In the genomic region with DNA sequence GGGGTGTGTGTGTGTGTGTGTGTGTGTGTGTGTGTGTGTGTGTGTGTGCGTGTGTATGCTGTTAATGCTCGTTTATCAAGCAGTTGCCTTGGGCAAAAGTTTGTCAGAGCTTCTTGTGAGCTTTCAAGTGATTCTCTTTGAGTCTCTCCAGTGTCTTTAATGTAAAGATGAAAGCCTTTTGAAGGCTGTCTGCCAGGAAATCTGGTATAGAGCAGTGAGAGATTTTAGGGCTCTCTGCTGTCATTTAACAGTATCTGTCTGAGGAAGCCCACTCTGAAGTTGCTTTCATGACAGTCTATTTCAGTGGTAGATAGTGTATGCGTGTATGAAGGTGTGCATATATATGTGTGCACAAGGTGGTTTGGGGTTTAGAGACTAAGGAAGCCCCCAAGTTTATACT, we compare ENCODE assay signal across 22 mouse cellular contexts.
A peak's percentile ranks its signal among the peaks of the same experiment; 100 is the strongest.
DNase-seq lines count a peak whose midpoint lies in the region; ATAC-seq lines count a peak whose summit lies in the region.
"Had no signal": no experiment of that assay in that cellular context is flagged by ENCODE, and none has a peak within 500 bp of the region (broad histone marks: within the 10 kb centered on the region; RNA-seq: fewer than 3 reads in every experiment).

No protein-coding gene starts in this region.

- no peak overlapping the region for H3K27ac ChIP-seq in embryonic facial prominence, embryonic 14.5 days (replicated peaks; ENCODE audit: low read depth, low read length)
- no peak overlapping the region for H3K27ac ChIP-seq in embryonic facial prominence, embryonic 10.5 days (replicated peaks)
- H3K27ac ChIP-seq in midbrain, embryonic 14.5 days (replicated peaks; ENCODE audit: low read depth, low read length), result no peak overlapping the region
- no peak overlapping the region for H3K27ac ChIP-seq in midbrain, embryonic 10.5 days (replicated peaks)
- H3K27ac ChIP-seq in midbrain, embryonic 16.5 days (ENCODE audit: low read length), result peak overlapping the region; percentile 38; the same call in 1 of the 2 replicates
- H3K27ac ChIP-seq in liver, embryonic 11.5 days (ENCODE audit: low read depth, low read length), result no peak overlapping the region
- H3K27ac ChIP-seq: embryonic facial prominence, embryonic 12.5 days; forebrain, embryonic 13.5 days; heart, embryonic 15.5 days; hindbrain, embryonic 10.5 days; hindbrain, embryonic 13.5 days had no signal

- H3K9ac ChIP-seq in embryonic facial prominence, embryonic 14.5 days (ENCODE audit: low read depth, low read length), result no peak overlapping the region
- no peak overlapping the region for H3K9ac ChIP-seq in midbrain, embryonic 14.5 days (replicated peaks; ENCODE audit: low read length)
- H3K9ac ChIP-seq in midbrain, embryonic 16.5 days (ENCODE audit: low read depth, low read length), result no peak overlapping the region
- no peak overlapping the region for H3K9ac ChIP-seq in liver, embryonic 11.5 days (ENCODE audit: low read depth, low read length)
- H3K9ac ChIP-seq: embryonic facial prominence, embryonic 12.5 days; forebrain, embryonic 13.5 days; forebrain, postnatal 0 days; heart, embryonic 12.5 days; heart, embryonic 15.5 days; hindbrain, embryonic 13.5 days had no signal

- no peak for ATAC-seq in embryonic facial prominence, embryonic 14.5 days (ENCODE audit: low read depth)
- ATAC-seq in midbrain, embryonic 14.5 days (ENCODE audit: low FRiP score, low TSS enrichment), result 0 out of 2 replicates have a peak, but pooled peaks have one; percentile 24
- peak; percentile 82 for ATAC-seq in midbrain, embryonic 16.5 days
- ATAC-seq in liver, embryonic 11.5 days (replicated peaks; ENCODE audit: low FRiP score), result no peak
- ATAC-seq: activated CD4-positive, CD25-positive, alpha-beta regulatory T cell, adult 4 months; forebrain, embryonic 13.5 days; forebrain, postnatal 0 days had no signal

- H3K4me2 ChIP-seq in embryonic facial prominence, embryonic 14.5 days (ENCODE audit: low read depth, low read length), result no peak overlapping the region
- H3K4me2 ChIP-seq in midbrain, embryonic 14.5 days (ENCODE audit: low read length), result no peak overlapping the region
- H3K4me2 ChIP-seq in midbrain, embryonic 16.5 days (ENCODE audit: low read length), result no peak overlapping the region
- no peak overlapping the region for H3K4me2 ChIP-seq in liver, embryonic 11.5 days
- H3K4me2 ChIP-seq: embryonic facial prominence, embryonic 12.5 days; forebrain, embryonic 13.5 days; heart, embryonic 12.5 days; heart, embryonic 15.5 days; hindbrain, embryonic 13.5 days had no signal

- H3K36me3 ChIP-seq in embryonic facial prominence, embryonic 14.5 days (ENCODE audit: control insufficient read depth, insufficient read depth, low read length), result no peaks in the 10 kb centered on the region
- no peaks in the 10 kb centered on the region for H3K36me3 ChIP-seq in embryonic facial prominence, embryonic 10.5 days (replicated peaks)
- no peaks in the 10 kb centered on the region for H3K36me3 ChIP-seq in midbrain, embryonic 14.5 days (ENCODE audit: control insufficient read depth, insufficient read depth, low read length)
- H3K36me3 ChIP-seq in midbrain, embryonic 10.5 days, result no peaks in the 10 kb centered on the region
- H3K36me3 ChIP-seq in midbrain, embryonic 16.5 days (ENCODE audit: control insufficient read depth, insufficient read depth, low read length), result no peaks in the 10 kb centered on the region
- H3K36me3 ChIP-seq in liver, embryonic 11.5 days (ENCODE audit: control insufficient read depth, insufficient read depth, low read length), result no peaks in the 10 kb centered on the region
- H3K36me3 ChIP-seq: embryonic facial prominence, embryonic 12.5 days; heart, embryonic 12.5 days; heart, embryonic 15.5 days; hindbrain, embryonic 10.5 days; hindbrain, embryonic 13.5 days had no signal

- no peak overlapping the region for H3K4me3 ChIP-seq in embryonic facial prominence, embryonic 14.5 days (ENCODE audit: low read depth, low read length)
- H3K4me3 ChIP-seq in embryonic facial prominence, embryonic 10.5 days, result no peak overlapping the region
- H3K4me3 ChIP-seq in midbrain, embryonic 14.5 days (replicated peaks; ENCODE audit: low read depth, low read length), result no peak overlapping the region
- no peak overlapping the region for H3K4me3 ChIP-seq in midbrain, embryonic 10.5 days
- no peak overlapping the region for H3K4me3 ChIP-seq in midbrain, embryonic 16.5 days (ENCODE audit: low read depth, low read length)
- no peak overlapping the region for H3K4me3 ChIP-seq in liver, embryonic 11.5 days (ENCODE audit: low read depth, low read length)
- H3K4me3 ChIP-seq: embryonic facial prominence, embryonic 12.5 days; erythroblast, embryonic 14.5 days; forebrain, embryonic 13.5 days; heart, embryonic 12.5 days; heart, embryonic 15.5 days; hindbrain, embryonic 10.5 days; hindbrain, embryonic 13.5 days had no signal

- H3K27me3 ChIP-seq in embryonic facial prominence, embryonic 14.5 days (replicated peaks; ENCODE audit: control insufficient read depth, insufficient read depth, low read length), result no peaks in the 10 kb centered on the region
- no peaks in the 10 kb centered on the region for H3K27me3 ChIP-seq in embryonic facial prominence, embryonic 10.5 days (replicated peaks; ENCODE audit: low read depth, poor library complexity, severe bottlenecking)
- H3K27me3 ChIP-seq in midbrain, embryonic 14.5 days (ENCODE audit: control insufficient read depth, insufficient read depth, low read length), result no peaks in the 10 kb centered on the region
- no peaks in the 10 kb centered on the region for H3K27me3 ChIP-seq in midbrain, embryonic 10.5 days (ENCODE audit: low read depth, poor library complexity, severe bottlenecking)
- H3K27me3 ChIP-seq in midbrain, embryonic 16.5 days (ENCODE audit: control insufficient read depth, insufficient read depth, low read depth, low read length), result no peaks in the 10 kb centered on the region
- H3K27me3 ChIP-seq in liver, embryonic 11.5 days (replicated peaks; ENCODE audit: control insufficient read depth, insufficient read depth, low read length), result no peaks in the 10 kb centered on the region
- H3K27me3 ChIP-seq: embryonic facial prominence, embryonic 12.5 days; forebrain, embryonic 13.5 days; heart, embryonic 12.5 days; heart, embryonic 15.5 days; hindbrain, embryonic 13.5 days had no signal

- peak; percentile 24 for DNase-seq in embryonic facial prominence, embryonic 14.5 days (ENCODE audit: low spot score)
- no peak for DNase-seq in embryonic facial prominence, embryonic 10.5 days (ENCODE audit: low spot score)
- peak; percentile 72 for DNase-seq in midbrain, embryonic 14.5 days
- no peak for DNase-seq in midbrain, embryonic 10.5 days (ENCODE audit: low spot score)
- no peak for DNase-seq in liver, embryonic 11.5 days (ENCODE audit: low spot score)
- DNase-seq: adrenal gland, adult 8-10 months; adrenal gland, postnatal 25 days; cerebellum, postnatal 14 days; forebrain, postnatal 0 days; gastrocnemius, postnatal 25 days; heart, adult 18-20 months; heart, postnatal 10 days; heart, postnatal 36 days had no signal

- no peaks in the 10 kb centered on the region for H3K4me1 ChIP-seq in embryonic facial prominence, embryonic 14.5 days (ENCODE audit: control insufficient read depth, insufficient read depth, low read length)
- no peaks in the 10 kb centered on the region for H3K4me1 ChIP-seq in embryonic facial prominence, embryonic 10.5 days
- H3K4me1 ChIP-seq in midbrain, embryonic 14.5 days (ENCODE audit: control insufficient read depth, insufficient read depth, low read length), result no peaks in the 10 kb centered on the region
- no peaks in the 10 kb centered on the region for H3K4me1 ChIP-seq in midbrain, embryonic 10.5 days
- H3K4me1 ChIP-seq in midbrain, embryonic 16.5 days (ENCODE audit: control insufficient read depth, insufficient read depth, low read length), result peaks cover 2% of the 10 kb centered on the region; the same call in 1 of the 2 replicates
- no peaks in the 10 kb centered on the region for H3K4me1 ChIP-seq in liver, embryonic 11.5 days (replicated peaks; ENCODE audit: control insufficient read depth, insufficient read depth, low read length)
- H3K4me1 ChIP-seq: embryonic facial prominence, embryonic 12.5 days; forebrain, embryonic 13.5 days; heart, embryonic 12.5 days; heart, embryonic 15.5 days; hindbrain, embryonic 10.5 days; hindbrain, embryonic 13.5 days had no signal

- no peaks in the 10 kb centered on the region for H3K9me3 ChIP-seq in embryonic facial prominence, embryonic 14.5 days (ENCODE audit: control insufficient read depth, low read length)
- H3K9me3 ChIP-seq in embryonic facial prominence, embryonic 10.5 days, result no peaks in the 10 kb centered on the region
- H3K9me3 ChIP-seq in midbrain, embryonic 14.5 days (ENCODE audit: control insufficient read depth, low read length), result no peaks in the 10 kb centered on the region
- no peaks in the 10 kb centered on the region for H3K9me3 ChIP-seq in midbrain, embryonic 10.5 days (replicated peaks)
- H3K9me3 ChIP-seq in midbrain, embryonic 16.5 days (replicated peaks; ENCODE audit: control insufficient read depth, low read length, poor library complexity, severe bottlenecking), result no peaks in the 10 kb centered on the region
- H3K9me3 ChIP-seq in liver, embryonic 11.5 days (ENCODE audit: control insufficient read depth, low read length), result no peaks in the 10 kb centered on the region
- H3K9me3 ChIP-seq: embryonic facial prominence, embryonic 12.5 days; forebrain, embryonic 13.5 days; heart, embryonic 12.5 days; heart, embryonic 15.5 days; hindbrain, embryonic 10.5 days; hindbrain, embryonic 13.5 days had no signal

- 61% methylated on average over 3 of the region's 3 CpGs for WGBS in embryonic facial prominence, embryonic 14.5 days
- WGBS in embryonic facial prominence, embryonic 10.5 days, result 81% methylated on average over 3 of the region's 3 CpGs
- WGBS in midbrain, embryonic 14.5 days, result 59% methylated on average over 3 of the region's 3 CpGs
- WGBS in midbrain, embryonic 10.5 days, result 85% methylated on average over 3 of the region's 3 CpGs
- 61% methylated on average over 3 of the region's 3 CpGs for WGBS in midbrain, embryonic 16.5 days
- WGBS in liver, embryonic 11.5 days, result 74% methylated on average over 3 of the region's 3 CpGs

Comparison
In these comparisons a context has a peak if more than half of its experiments do, and no peak if none do; other contexts are left out.
1. DNase-seq: peak in embryonic facial prominence, embryonic 14.5 days (single experiment) and midbrain, embryonic 14.5 days (single experiment); none in embryonic facial prominence, embryonic 10.5 days (single experiment), midbrain, embryonic 10.5 days (single experiment) and liver, embryonic 11.5 days (single experiment).
2. ATAC-seq: peak in midbrain, embryonic 14.5 days (single experiment) and midbrain, embryonic 16.5 days (single experiment); none in embryonic facial prominence, embryonic 14.5 days (single experiment) and liver, embryonic 11.5 days (single experiment).